Mouse (Mus musculus) Patski (cell line): ENCODE results near the gene Cutc. TPM values are rescaled to one million over a fixed set of nuclear protein-coding genes. Genes with fewer than 3 reads are reported as not detected.

Experiments
- ATAC-seq: fragments of 100-300 bp; one replicate; pipeline ENCODE4 v1.8.0; 2021
- CTCF ChIA-PET: fragments of 350-600 bp; sonication (Branson Sonifier 250); formaldehyde crosslinking; loops from one replicate; lab custom pipeline; 2022; ENCODE audit warnings: inconsistent platforms; lab: Charles Lee
- POLR2A ChIA-PET: fragments of 350-600 bp; sonication (Branson Sonifier 250); formaldehyde crosslinking; loops from one replicate; lab custom pipeline; 2022; ENCODE audit warnings: antibody characterized with exemption, inconsistent platforms; lab: Charles Lee
- DNase-seq: peaks from one replicate; pipeline ENCODE4 v3.0.0-alpha.2; 2011; ENCODE audit warnings: low read depth, low spot score
- H3K27me3 ChIP-seq: fragments of 371-371 bp; one replicate; pipeline ENCODE4 v1.5.1; 2021
- CTCF ChIP-seq: fragments of 100-300 bp; IDR thresholded peaks from one replicate; pipeline ENCODE4 v1.5.1; 2021
- in situ Hi-C: fragments of 300-500 bp; cut with MboI; formaldehyde crosslinking; loops from 3 replicates; pipeline ENCODE4 v1.11.1; 2018; ENCODE audit warnings: low pct_unique_long_range_greater_than_20kb, mixed read lengths
- polyA plus RNA-seq: library from polyadenylated mRNA; unstranded; gene quantifications from one replicate; pipeline ENCODE4 v1.2.3, GENCODE M21; 2021

Cutc gene
- polyA plus RNA-seq, 1 experiment from 2014 or later = 7.1 TPM

DNA sequence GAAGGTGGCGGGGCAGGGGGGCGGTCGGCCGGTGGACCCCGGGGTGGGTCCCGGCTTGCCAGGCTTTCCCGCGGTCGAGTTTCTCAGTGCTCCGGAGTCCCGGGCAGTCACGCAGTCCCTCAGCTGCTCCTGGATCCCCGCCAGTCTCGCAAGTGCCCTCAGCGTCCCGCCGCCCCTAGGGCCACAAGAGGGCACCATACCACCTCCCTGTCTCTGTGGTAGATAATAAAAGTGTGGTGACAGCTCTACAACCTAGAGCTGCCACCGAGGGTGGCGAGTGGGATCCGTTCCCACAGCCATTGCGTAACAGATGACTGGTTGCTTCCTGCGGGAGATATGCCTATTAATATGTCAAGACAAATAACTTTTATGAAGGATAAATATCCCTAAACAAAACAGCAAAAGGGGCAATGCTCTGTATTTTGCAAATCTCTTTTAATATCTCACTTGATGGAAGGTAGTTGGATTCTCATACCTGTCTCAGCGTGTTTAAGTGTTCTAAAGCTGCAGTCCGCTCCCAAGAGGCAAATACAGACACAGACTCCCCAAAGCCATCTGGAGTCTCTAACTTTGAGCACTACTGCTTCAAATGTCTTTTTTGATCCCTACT, 535 bp downstream of the Cutc start:
- in situ Hi-C loops = loop anchor here (5.0 kb wide), 2 partner anchors 121 to 226 kb away; no protein-coding TSS in a partner anchor
- ATAC-seq (peak; percentile 83), DNase-seq (peak; percentile 30)
- TF ChIP-seq CTCF = peak; percentile 97
- ChIA-PET CTCF (interaction anchor here (1.6 to 2.5 kb wide), 6 partner anchors 8 to 122 kb away, joined by 4 to 8 read pairs (median 6); partner anchors contain the start of gene Slc25a28), POLR2A (no interaction called here)
- no peaks in the 10 kb centered on the region for H3K27me3 ChIP-seq

DNA sequence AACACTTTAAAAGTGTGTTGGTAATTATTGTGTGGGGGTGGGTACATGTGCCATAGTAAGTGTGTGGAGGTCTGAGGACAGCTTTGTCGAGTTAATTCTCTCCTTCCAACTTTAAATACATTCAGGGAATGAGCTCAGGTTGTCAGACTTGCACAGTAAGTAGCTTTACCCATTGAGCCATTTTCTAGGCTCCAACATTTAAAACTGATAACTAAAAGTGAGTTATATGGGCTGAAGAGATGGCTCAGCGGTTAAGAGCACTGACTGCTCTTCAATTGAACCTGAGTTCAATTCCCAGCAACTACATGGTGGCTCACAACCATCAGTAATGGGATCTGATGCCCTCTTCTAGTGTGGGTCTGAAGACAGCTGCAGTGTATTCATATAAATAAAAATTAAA, 1.4 kb downstream of the Cutc start:
- no peaks in the 10 kb centered on the region for H3K27me3 ChIP-seq
- in situ Hi-C loops = loop anchor here (5.0 kb wide), 2 partner anchors 122 to 227 kb away; no protein-coding TSS in a partner anchor
- ChIA-PET CTCF (interaction anchor here (1.6 to 2.5 kb wide), 5 partner anchors 9 to 123 kb away, joined by 5 to 8 read pairs (median 6); partner anchors contain the start of gene Slc25a28), POLR2A (no interaction called here)
- DNase-seq = no peak
- TF ChIP-seq CTCF = no peak
- no peak for ATAC-seq

DNA sequence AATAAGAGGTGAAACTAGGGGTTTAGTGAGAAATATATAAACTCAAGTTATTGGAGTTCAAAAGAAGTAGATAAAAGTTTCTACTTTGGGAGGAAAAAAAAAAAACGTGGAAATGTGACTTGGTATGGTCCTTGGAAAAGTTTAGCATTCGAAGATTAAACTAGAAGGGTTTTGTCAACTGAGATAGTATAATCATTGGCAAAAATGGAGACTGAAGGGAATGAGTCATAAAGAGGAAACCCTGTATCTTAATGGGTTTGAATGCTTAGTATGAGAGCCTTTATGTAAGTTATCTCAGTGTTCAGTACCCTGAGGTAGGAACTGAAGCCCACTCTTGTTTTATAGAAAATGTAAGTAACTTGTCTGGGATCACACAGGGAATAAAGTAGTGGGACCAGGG, 2.1 kb downstream of the Cutc start:
- no peak for TF ChIP-seq CTCF
- ChIA-PET CTCF (interaction anchor here (1.6 to 2.5 kb wide), 2 partner anchors 12 to 75 kb away, joined by 7 to 8 read pairs; no protein-coding TSS in a partner anchor), POLR2A (no interaction called here)
- ATAC-seq = no peak
- DNase-seq = no peak
- H3K27me3 ChIP-seq = no peaks in the 10 kb centered on the region
- in situ Hi-C loops = loop anchor here (5.0 kb wide), 2 partner anchors 123 to 228 kb away; no protein-coding TSS in a partner anchor

- peak; percentile 69 for TF ChIP-seq CTCF
- DNase-seq = no peak
- ChIA-PET POLR2A (no interaction called here), CTCF (interaction anchor here (0.7 to 1.2 kb wide), 6 partner anchors 9 to 131 kb away, joined by 3 to 4 read pairs (median 3); partner anchors contain the start of gene Slc25a28)
- in situ Hi-C loops = no loop called here
- H3K27me3 ChIP-seq = no peaks in the 10 kb centered on the region
- no peak for ATAC-seq
Measured at GRCm38 (mm10) chr19:43760504-43760903, 7.7 kb downstream of the Cutc start.

- in situ Hi-C loops = no loop called here
- ATAC-seq = no peak
- CTCF ChIA-PET = no interaction called here
Measured at GRCm38 (mm10) chr19:43761543-43762256, 8.9 kb downstream of the Cutc start.

DNA sequence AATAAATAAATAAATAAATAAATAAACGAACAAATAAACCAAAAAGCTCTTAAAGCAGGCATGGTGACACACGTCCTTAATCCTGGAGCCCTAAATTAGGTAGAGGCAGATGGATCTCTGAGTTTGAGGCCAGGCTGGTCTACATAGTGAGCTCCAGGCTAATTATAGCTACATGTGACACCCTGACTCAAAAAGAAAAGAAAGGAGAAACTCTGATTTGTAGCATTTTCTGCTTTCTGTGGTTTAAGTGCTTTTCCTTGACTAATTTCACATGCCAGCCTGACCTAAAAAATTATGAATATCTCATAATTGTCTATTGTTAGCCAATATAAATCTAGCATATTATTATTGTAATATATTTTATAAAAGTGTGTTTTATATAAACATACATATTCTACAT, 9.6 kb downstream of the Cutc start:
- no peaks in the 10 kb centered on the region for H3K27me3 ChIP-seq
- POLR2A ChIA-PET = no interaction called here
- in situ Hi-C loops = no loop called here
- no peak for TF ChIP-seq CTCF
- ATAC-seq (no peak), DNase-seq (no peak)
- CTCF ChIA-PET = no interaction called here

More at GRCm38 (mm10) chr19:43761543-43762256, 8.9 kb downstream of the Cutc start:
- TF ChIP-seq CTCF = peak; percentile 44
- DNase-seq = no peak
- H3K27me3 ChIP-seq = no peaks in the 10 kb centered on the region
- POLR2A ChIA-PET = interaction anchor here (0.6 kb wide), 1 partner anchor 19 kb away, joined by 3 read pairs; no protein-coding TSS in a partner anchor

DNA sequence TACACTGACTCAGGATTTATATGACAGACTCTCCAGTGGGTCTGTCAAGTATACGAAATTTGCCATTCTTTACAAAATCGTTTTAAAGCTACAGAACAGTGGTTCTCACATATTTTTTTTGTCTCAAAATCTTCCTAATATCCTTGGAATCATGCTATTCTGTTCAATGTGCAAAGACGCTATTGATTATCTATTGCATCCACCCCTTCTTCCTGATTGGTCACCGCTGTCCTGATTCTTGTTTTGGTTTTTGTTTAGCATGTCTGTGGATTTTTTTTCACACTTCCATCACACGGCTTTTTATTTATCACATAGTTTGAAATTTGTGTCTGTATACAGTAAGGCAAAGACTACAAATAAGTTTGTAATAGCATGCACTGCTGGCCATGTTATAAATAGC, 13.7 kb downstream of the Cutc start:
- ATAC-seq (no peak), DNase-seq (no peak)
- POLR2A ChIA-PET = no interaction called here
- CTCF ChIA-PET = interaction anchor here (1.2 to 1.9 kb wide), 3 partner anchors 10 to 13 kb away, joined by 3 to 8 read pairs (median 3); no protein-coding TSS in a partner anchor
- H3K27me3 ChIP-seq = no peaks in the 10 kb centered on the region
- no peak for TF ChIP-seq CTCF
- in situ Hi-C loops = no loop called here

- DNase-seq (no peak), ATAC-seq (no peak)
- in situ Hi-C loops = no loop called here
- no peaks in the 10 kb centered on the region for H3K27me3 ChIP-seq
- POLR2A ChIA-PET = interaction anchor here (0.7 kb wide), 1 partner anchor 91 kb away, joined by 3 read pairs; no protein-coding TSS in a partner anchor
- CTCF ChIA-PET = interaction anchor here (1.2 to 1.9 kb wide), 3 partner anchors 9 to 14 kb away, joined by 3 to 8 read pairs (median 3); no protein-coding TSS in a partner anchor
- no peak for TF ChIP-seq CTCF
Measured at GRCm38 (mm10) chr19:43767549-43768322, 14.9 kb downstream of the Cutc start.

- no peak for ATAC-seq
- POLR2A ChIA-PET = no interaction called here
- TF ChIP-seq CTCF = no peak
- H3K27me3 ChIP-seq = no peaks in the 10 kb centered on the region
- DNase-seq = no peak
- in situ Hi-C loops = no loop called here
- CTCF ChIA-PET = interaction anchor here (1.4 kb wide), 1 partner anchor 9 kb away, joined by 3 read pairs; no protein-coding TSS in a partner anchor
Measured at GRCm38 (mm10) chr19:43769366-43769960, 16.7 kb downstream of the Cutc start.

GRCm38 (mm10) chr19:43770584-43770983, 17.8 kb downstream of the Cutc start:
- no peak for TF ChIP-seq CTCF
- POLR2A ChIA-PET = no interaction called here
- in situ Hi-C loops = no loop called here
- no peak for DNase-seq
- ATAC-seq = no peak
- CTCF ChIA-PET = interaction anchor here (0.6 kb wide), 1 partner anchor 22 kb away, joined by 3 read pairs; no protein-coding TSS in a partner anchor
- H3K27me3 ChIP-seq = peaks cover 9% of the 10 kb centered on the region
